Mouse (Mus musculus): ENCODE results near the gene Fmc1.

The Fmc1 gene

GRCm38 (mm10) chr6:38551989-38552635 is 18.8 kb downstream of the Fmc1 start:
- DNase-seq (ENCODE audit: low spot score) = peak; percentile 95

DNA sequence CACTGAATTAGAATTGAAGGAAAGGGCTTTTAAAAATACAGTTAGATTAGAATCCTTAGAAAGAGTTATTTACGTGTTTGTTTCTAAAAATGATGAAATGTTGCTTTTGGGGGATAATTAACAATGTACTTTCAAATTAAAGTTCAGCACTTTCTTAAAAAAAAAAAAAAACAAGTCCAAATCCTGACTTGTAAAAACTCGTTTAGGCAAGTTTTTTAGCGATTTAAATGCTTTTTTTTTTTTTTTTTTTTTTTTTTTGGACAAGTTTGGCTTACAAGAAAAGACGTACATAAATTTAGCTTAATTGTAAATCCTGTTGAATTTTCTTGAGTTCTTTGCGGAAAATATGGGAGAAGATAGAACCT is 19.3 kb downstream of the Fmc1 start:
- DNase-seq (ENCODE audit: low spot score) = no peak

GRCm38 (mm10) chr6:38576096-38576495 is 42.8 kb downstream of the Fmc1 start:
- no peak for DNase-seq (ENCODE audit: low spot score)

DNA sequence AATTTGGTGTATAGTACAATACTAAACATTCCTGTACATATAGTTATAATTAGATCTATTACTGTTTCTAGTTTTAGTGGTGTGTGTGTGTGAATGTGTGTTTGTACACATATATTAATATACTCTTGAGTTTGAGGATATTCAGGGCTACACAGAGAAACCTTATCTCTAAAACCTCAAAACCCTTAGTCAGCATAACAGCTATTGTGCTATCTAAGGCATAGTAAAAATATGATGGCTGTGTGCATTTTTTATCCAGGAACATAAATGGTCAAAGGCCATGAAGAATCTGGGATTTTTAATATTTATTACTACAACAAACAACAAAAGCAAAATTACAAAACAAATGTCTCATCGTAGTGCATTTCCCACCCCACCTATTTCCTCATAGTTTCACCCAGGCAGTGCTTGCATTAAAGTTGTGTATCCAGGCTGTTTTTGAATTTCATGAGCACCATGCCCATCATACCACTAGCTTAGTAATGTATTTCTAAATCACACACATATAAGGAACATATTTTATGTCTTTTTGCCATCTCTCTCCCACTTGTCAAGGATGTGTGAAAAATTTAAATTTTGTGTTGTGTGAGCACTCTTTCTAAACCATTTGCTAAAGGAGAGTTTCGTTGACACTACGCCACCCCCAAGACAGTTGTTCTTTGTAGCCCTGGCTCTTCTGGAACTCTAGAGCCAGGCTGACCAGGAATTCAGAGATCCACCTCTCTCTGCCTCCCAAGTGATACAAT is 47.0 kb downstream of the Fmc1 start:
- DNase-seq (ENCODE audit: low spot score) = no peak

DNA sequence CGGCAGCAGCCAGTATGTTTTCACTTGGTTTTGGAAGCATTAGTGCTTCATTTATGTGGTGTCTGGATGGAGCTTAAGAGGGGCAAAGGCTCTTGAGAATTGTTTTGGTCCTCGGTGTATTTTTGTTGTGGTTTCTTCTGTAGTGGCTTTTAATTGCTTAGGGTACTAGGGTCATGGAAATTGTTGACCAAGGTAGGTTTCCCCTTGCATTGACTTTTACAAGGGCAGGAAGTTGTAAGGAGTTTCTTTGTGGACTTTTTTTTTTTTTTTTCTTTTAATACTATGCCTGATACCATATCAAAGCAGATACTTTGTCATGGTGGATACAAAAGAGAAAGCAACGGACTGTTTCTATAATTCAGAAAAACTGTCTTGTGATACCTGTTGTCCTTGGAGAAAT is 48.4 kb downstream of the Fmc1 start:
- no peak for DNase-seq (ENCODE audit: low spot score)

Data from spleen, adult 12 weeks (tissue).